In the genomic region with DNA sequence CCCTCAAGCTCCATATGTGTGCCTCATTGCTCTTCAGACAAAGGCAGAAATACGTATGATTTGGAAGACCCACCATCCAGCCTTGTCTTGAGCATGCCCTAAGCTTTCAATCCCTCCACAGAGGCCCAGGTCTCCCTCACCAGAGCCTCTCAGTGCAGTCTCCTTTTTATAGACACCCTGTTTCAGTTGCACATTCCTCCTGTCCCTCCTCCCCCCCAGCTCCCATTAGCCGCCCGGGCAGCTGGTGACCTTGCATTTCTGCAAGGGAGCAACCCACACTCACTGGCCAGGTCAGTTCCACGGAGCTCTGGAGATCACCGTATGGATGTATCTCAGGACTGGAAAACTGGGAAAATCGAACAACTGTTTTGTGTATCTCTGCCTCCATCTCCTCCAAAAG, we compare ENCODE assay signal across 11 mouse cellular contexts.
A peak's percentile ranks its signal among the peaks of the same experiment; 100 is the strongest.
DNase-seq lines count a peak whose midpoint lies in the region; ATAC-seq lines count a peak whose summit lies in the region.
"Had no signal": no experiment of that assay in that cellular context is flagged by ENCODE, and none has a peak within 500 bp of the region (broad histone marks: within the 10 kb centered on the region; RNA-seq: fewer than 3 reads in every experiment).

No protein-coding gene starts in this region.

- peak; percentile 34 for DNase-seq in adrenal gland, adult 8-10 months
- DNase-seq in heart, embryonic 10.5 days (ENCODE audit: low spot score), result no peak
- peak; percentile 28 for DNase-seq in kidney, adult 9 months
- DNase-seq in cerebellum, adult 9-11 months, result no peak
- no peak for DNase-seq in urinary bladder, postnatal 14 days (ENCODE audit: low spot score)
- DNase-seq in left cerebral cortex, postnatal 36 days (ENCODE audit: low spot score in 2 of 2), result no peak

- H3K27ac ChIP-seq in forebrain, embryonic 12.5 days, result no peak overlapping the region
- no peak overlapping the region for H3K27ac ChIP-seq in forebrain, embryonic 13.5 days
- H3K27ac ChIP-seq in heart, embryonic 10.5 days, result peak overlapping the region; percentile 67; the same call in 1 of the 2 replicates
- H3K27ac ChIP-seq: forebrain, embryonic 15.5 days; hindbrain, embryonic 15.5 days; midbrain, embryonic 15.5 days had no signal

- no peaks in the 10 kb centered on the region for H3K36me3 ChIP-seq in forebrain, embryonic 12.5 days (replicated peaks)
- H3K36me3 ChIP-seq in forebrain, embryonic 13.5 days (ENCODE audit: poor library complexity, severe bottlenecking), result no peaks in the 10 kb centered on the region
- H3K36me3 ChIP-seq in heart, embryonic 10.5 days, result peaks cover 36% of the 10 kb centered on the region
- H3K36me3 ChIP-seq: forebrain, embryonic 15.5 days; hindbrain, embryonic 15.5 days; midbrain, embryonic 15.5 days had no signal

- H3K27me3 ChIP-seq in forebrain, embryonic 12.5 days, result no peaks in the 10 kb centered on the region
- H3K27me3 ChIP-seq in forebrain, embryonic 13.5 days, result no peaks in the 10 kb centered on the region
- no peaks in the 10 kb centered on the region for H3K27me3 ChIP-seq in heart, embryonic 10.5 days (ENCODE audit: insufficient read depth, poor library complexity, severe bottlenecking)
- H3K27me3 ChIP-seq: forebrain, embryonic 15.5 days; hindbrain, embryonic 15.5 days; midbrain, embryonic 15.5 days had no signal

- peaks cover 4% of the 10 kb centered on the region; the same call in 1 of the 2 replicates for H3K9me3 ChIP-seq in forebrain, embryonic 12.5 days
- H3K9me3 ChIP-seq in forebrain, embryonic 13.5 days (replicated peaks), result peaks cover under 1% of the 10 kb centered on the region; the same call in 1 of the 2 replicates
- H3K9me3 ChIP-seq in heart, embryonic 10.5 days, result no peaks in the 10 kb centered on the region
- H3K9me3 ChIP-seq: forebrain, embryonic 15.5 days; hindbrain, embryonic 15.5 days; midbrain, embryonic 15.5 days had no signal

- 0 out of 2 replicates have a peak overlapping the region, but pooled peaks have one; percentile 12 for H3K9ac ChIP-seq in forebrain, embryonic 12.5 days
- H3K9ac ChIP-seq in forebrain, embryonic 13.5 days, result no peak overlapping the region
- H3K9ac ChIP-seq: forebrain, embryonic 15.5 days; hindbrain, embryonic 15.5 days; midbrain, embryonic 15.5 days had no signal

- H3K4me1 ChIP-seq in forebrain, embryonic 12.5 days, result peaks cover 18% of the 10 kb centered on the region
- peaks cover 14% of the 10 kb centered on the region; the same call in 1 of the 2 replicates for H3K4me1 ChIP-seq in forebrain, embryonic 13.5 days
- H3K4me1 ChIP-seq in heart, embryonic 10.5 days, result peaks cover 20% of the 10 kb centered on the region; the same call in 1 of the 2 replicates
- H3K4me1 ChIP-seq: hindbrain, embryonic 15.5 days had no signal

- no peak overlapping the region for H3K4me2 ChIP-seq in forebrain, embryonic 12.5 days
- H3K4me2 ChIP-seq in forebrain, embryonic 13.5 days, result no peak overlapping the region
- H3K4me2 ChIP-seq: forebrain, embryonic 15.5 days; hindbrain, embryonic 15.5 days had no signal

- no peak overlapping the region for H3K4me3 ChIP-seq in forebrain, embryonic 12.5 days (replicated peaks)
- no peak overlapping the region for H3K4me3 ChIP-seq in forebrain, embryonic 13.5 days
- H3K4me3 ChIP-seq in heart, embryonic 10.5 days, result no peak overlapping the region
- H3K4me3 ChIP-seq: forebrain, embryonic 15.5 days; hindbrain, embryonic 15.5 days; midbrain, embryonic 15.5 days had no signal

- intact Hi-C loops in left cerebral cortex, postnatal 36 days (cut with DNase I), result loop anchor here (2.0 to 10.0 kb wide), 3 partner anchors 94 to 356 kb away; no protein-coding TSS in a partner anchor

- 84% methylated on average over 6 of the region's 6 CpGs for WGBS in forebrain, embryonic 12.5 days
- 79% methylated on average over 6 of the region's 6 CpGs for WGBS in forebrain, embryonic 13.5 days
- 58% methylated on average over 6 of the region's 6 CpGs for WGBS in heart, embryonic 10.5 days

- ATAC-seq in forebrain, embryonic 12.5 days (ENCODE audit: low FRiP score), result no peak
- ATAC-seq in forebrain, embryonic 13.5 days, result no peak
- ATAC-seq: forebrain, embryonic 15.5 days; midbrain, embryonic 15.5 days had no signal

Comparison
In these comparisons a context has a peak if more than half of its experiments do, and no peak if none do; other contexts are left out.
1. DNase-seq: peak in adrenal gland, adult 8-10 months (single experiment) and kidney, adult 9 months (single experiment); none in heart, embryonic 10.5 days (single experiment), cerebellum, adult 9-11 months (single experiment), urinary bladder, postnatal 14 days (single experiment) and left cerebral cortex, postnatal 36 days (0 of 2).